Mouse (Mus musculus): ENCODE results near the gene Mndal. TPM values are rescaled to one million over a fixed set of nuclear protein-coding genes. Genes with fewer than 3 reads are reported as not detected.
A peak's percentile ranks its signal among the peaks of the same experiment; 100 is the strongest.
"Not testable (repeated sequence)": the region's sequence is repeated elsewhere in the genome, so short reads cannot be mapped to it uniquely, and the experiment has no call there.

The Mndal gene
- 1 to 10 TPM; 1.3 to 1.6 TPM for total RNA-seq (2021)

GRCm38 (mm10) chr1:173941924-173942779 lies at the start of gene Mndal, which contains the start of gene Ifi203:
Gene Mndal, minus strand, starts transcription at chr1:173942491.
Gene Ifi203, minus strand, starts transcription at chr1:173942672.
- DNase-seq; intact Hi-C loops (cut with DNase I): not testable (repeated sequence)

GRCm38 (mm10) chr1:173982694-173983305 lies 40.5 kb upstream of the Mndal start, which contains the start of gene Ifi202b:
Gene Ifi202b, minus strand, starts transcription at chr1:173982744.
- intact Hi-C loops (cut with DNase I); DNase-seq: not testable (repeated sequence)

GRCm38 (mm10) chr1:173981038-173981437 lies 38.7 kb upstream of the Mndal start:
- intact Hi-C loops (cut with DNase I); DNase-seq: not testable (repeated sequence)

DNA sequence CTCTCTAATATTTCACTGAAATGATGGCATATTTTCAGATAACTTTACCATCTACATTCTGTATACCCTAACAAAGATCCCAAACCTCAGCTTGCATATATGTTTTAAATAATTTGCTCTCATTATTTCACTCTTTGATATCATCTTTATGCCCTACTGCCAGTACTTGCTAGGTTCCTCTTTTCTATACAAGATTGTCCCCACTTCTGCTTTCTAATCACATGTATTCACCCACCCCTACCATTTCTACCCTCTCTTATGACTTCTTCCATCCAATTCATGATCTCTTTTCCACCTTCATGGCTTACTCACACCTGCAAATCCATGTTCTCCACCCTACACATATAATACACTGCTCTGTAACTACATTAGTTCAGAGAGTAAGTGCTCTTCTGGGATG lies 35.3 kb upstream of the Mndal start:
- intact Hi-C loops (cut with DNase I), result no loop called here
- no peak for DNase-seq

- intact Hi-C loops (cut with DNase I), result no loop called here
Measured at GRCm38 (mm10) chr1:173973111-173973510, 30.8 kb upstream of the Mndal start.

GRCm38 (mm10) chr1:173961491-173961890 lies 19.2 kb upstream of the Mndal start:
- DNase-seq; intact Hi-C loops (cut with DNase I): not testable (repeated sequence)

More at GRCm38 (mm10) chr1:173973111-173973510, 30.8 kb upstream of the Mndal start:
- DNase-seq, result no peak

GRCm38 (mm10) chr1:173959998-173960397 lies 17.7 kb upstream of the Mndal start:
- intact Hi-C loops (cut with DNase I); DNase-seq: not testable (repeated sequence)

- DNase-seq; intact Hi-C loops (cut with DNase I): not testable (repeated sequence)
Measured at GRCm38 (mm10) chr1:173955839-173956527, 13.7 kb upstream of the Mndal start.

GRCm38 (mm10) chr1:173955071-173955796 lies 12.9 kb upstream of the Mndal start:
- no peak for DNase-seq
- intact Hi-C loops (cut with DNase I), result no loop called here

DNA sequence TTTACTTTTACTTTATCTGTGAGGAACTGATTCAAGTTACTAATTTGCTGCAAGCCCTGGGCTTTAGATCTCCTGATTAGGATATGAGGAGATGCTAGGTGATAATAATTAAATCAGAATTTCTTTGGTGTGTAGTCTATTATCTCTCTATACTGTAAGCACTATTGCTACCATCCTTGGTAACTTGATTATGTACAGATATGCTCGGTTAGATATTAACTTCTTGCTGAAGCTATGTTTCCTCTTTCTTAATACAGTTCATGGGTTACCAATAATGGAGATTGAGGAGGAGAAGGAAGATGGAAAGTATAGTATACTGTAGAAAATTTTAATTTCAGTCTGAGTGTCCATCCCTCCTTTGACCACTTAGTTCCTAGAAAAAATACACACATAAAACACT lies 11.3 kb upstream of the Mndal start:
- intact Hi-C loops (cut with DNase I), result no loop called here
- DNase-seq, result no peak

- DNase-seq; intact Hi-C loops (cut with DNase I): not testable (repeated sequence)
Measured at GRCm38 (mm10) chr1:173949044-173949443, 6.8 kb upstream of the Mndal start.

GRCm38 (mm10) chr1:173942780-173943066 lies 432 bp upstream of the Mndal start:
- intact Hi-C loops (cut with DNase I), result not testable (repeated sequence)
- peak; percentile 60 for DNase-seq

GRCm38 (mm10) chr1:173941522-173941921 lies 769 bp downstream of the Mndal start:
- intact Hi-C loops (cut with DNase I), result not testable (repeated sequence)

GRCm38 (mm10) chr1:173919279-173919678 lies 23.0 kb downstream of the Mndal start:
- intact Hi-C loops (cut with DNase I); DNase-seq: not testable (repeated sequence)

More at GRCm38 (mm10) chr1:173941522-173941921, 769 bp downstream of the Mndal start:
- DNase-seq, result not testable (repeated sequence)

DNA sequence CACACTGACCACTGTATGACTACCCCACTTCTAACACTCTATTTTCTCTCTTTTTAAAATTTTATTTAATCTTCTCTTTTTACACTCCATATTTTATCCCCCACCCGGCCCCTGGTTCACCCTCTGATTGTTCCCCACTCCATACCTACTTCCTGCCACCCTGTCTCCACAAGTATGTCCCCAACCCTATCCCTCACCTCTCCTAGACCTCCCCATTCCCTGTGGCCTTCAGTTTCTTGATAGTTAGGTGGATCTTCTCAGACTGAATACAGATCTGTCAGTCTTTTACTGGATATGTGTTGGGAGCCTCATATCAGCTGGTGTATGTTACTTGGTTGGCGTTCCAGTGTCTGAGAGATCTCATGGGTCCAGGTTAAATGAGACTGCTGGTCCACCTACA lies 27.7 kb downstream of the Mndal start:
- no peak for DNase-seq
- intact Hi-C loops (cut with DNase I), result no loop called here

- intact Hi-C loops (cut with DNase I); DNase-seq: not testable (repeated sequence)
Measured at GRCm38 (mm10) chr1:173913256-173913791, 29.0 kb downstream of the Mndal start.

- DNase-seq; intact Hi-C loops (cut with DNase I): not testable (repeated sequence)
Measured at GRCm38 (mm10) chr1:173912548-173913255, 29.6 kb downstream of the Mndal start, which contains the start of gene Ifi211. Gene Ifi211, minus strand, starts transcription at chr1:173913046.

DNA sequence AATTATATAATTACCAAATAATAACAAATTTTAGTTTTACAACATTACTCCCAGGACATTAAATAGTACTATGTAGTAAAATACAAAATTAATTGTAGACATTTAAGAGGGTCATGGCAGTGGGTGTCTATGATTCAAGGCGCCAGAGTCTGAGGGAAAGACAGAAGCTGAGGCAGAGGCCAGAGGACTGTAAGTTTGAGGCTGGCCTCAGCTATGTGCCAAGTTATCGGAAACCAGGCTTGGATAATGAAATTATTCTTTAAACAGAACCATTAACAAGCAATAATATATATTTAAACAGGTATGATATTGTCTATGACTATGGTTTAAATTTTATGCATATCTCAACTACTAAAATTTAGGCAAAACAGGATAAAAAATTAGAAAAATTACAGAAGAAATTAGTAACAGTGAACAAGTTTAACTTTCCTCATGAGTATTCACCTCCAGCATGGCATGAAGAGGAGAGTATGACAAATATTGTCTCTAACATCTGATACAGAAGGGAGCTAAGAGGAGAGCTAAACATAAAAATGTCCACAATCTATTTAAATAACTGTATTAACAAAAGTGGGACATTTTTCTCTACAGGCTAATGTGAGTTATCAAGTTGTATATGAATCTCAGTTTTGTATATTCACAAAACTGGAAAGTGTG lies 30.4 kb downstream of the Mndal start:
- DNase-seq, result no peak
- intact Hi-C loops (cut with DNase I), result no loop called here

DNA sequence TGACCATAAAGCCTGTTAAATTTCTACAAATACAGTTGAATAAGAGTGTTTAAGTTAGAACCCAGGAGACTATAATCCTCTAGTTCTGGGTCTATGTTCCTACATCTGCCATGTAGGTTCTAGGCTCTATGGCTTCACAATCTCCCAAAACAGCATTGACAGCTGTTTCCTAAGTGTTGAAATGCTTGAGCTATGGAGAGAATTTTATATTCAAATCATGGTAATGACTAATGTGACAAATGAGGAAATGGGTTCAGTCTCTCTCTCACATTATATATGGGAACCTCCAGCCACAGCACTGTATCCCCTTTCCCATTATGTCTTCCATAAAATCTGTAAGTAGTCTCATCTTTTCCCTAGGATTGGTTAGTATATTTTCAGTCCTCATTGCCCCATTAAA lies 33.9 kb downstream of the Mndal start:
- intact Hi-C loops (cut with DNase I), result not testable (repeated sequence)

More for the DNA sequence above, 33.9 kb downstream of the Mndal start:
- not testable (repeated sequence) for DNase-seq

Measured in left cerebral cortex, postnatal 4 days (tissue).